In genomic region chr2:130556292-130556691, GRCm38 (mm10) we compare ENCODE assay signal across 23 mouse cellular contexts. TPM values are rescaled to one million over a fixed set of nuclear protein-coding genes. Genes with fewer than 3 reads are reported as not detected.
"Had no signal": no experiment of that assay in that cellular context is flagged by ENCODE, and none has a peak within 500 bp of the region (broad histone marks: within the 10 kb centered on the region; RNA-seq: fewer than 3 reads in every experiment).

No protein-coding gene starts in this region.

- H3K4me1 ChIP-seq: midbrain, embryonic 10.5 days; midbrain, embryonic 13.5 days; neural tube, embryonic 13.5 days; neural tube, embryonic 15.5 days had no signal

- DNase-seq: lung, adult 18-20 months; lung, embryonic 14.5 days; lung, postnatal 10 days; lung, postnatal 4 days; retina, postnatal 1 day; right cerebral cortex, adult 18-20 months; right cerebral cortex, postnatal 25 days; right cerebral cortex, postnatal 4 days; spleen, adult 18-20 months; thymus, adult 18-20 months; thymus, postnatal 14 days; thymus, postnatal 36 days had no signal

- ATAC-seq: midbrain, embryonic 13.5 days; midbrain, embryonic 16.5 days had no signal

- H3K9me3 ChIP-seq: midbrain, embryonic 10.5 days; midbrain, embryonic 13.5 days; neural tube, embryonic 13.5 days; neural tube, embryonic 15.5 days had no signal

- H3K4me2 ChIP-seq: lung, embryonic 14.5 days; midbrain, embryonic 13.5 days; neural tube, embryonic 13.5 days; neural tube, embryonic 15.5 days had no signal

- H3K27ac ChIP-seq: midbrain, embryonic 10.5 days; midbrain, embryonic 13.5 days; neural tube, embryonic 13.5 days; neural tube, embryonic 15.5 days had no signal

- H3K9ac ChIP-seq: lung, embryonic 14.5 days; midbrain, embryonic 13.5 days; neural tube, embryonic 13.5 days; neural tube, embryonic 15.5 days had no signal

- H3K27me3 ChIP-seq: midbrain, embryonic 13.5 days; neural tube, embryonic 13.5 days; neural tube, embryonic 15.5 days had no signal

- H3K4me3 ChIP-seq: midbrain, embryonic 10.5 days; midbrain, embryonic 13.5 days; myocyte; neural tube, embryonic 13.5 days; neural tube, embryonic 15.5 days had no signal

RNA-seq across cellular contexts. Expression of gene Oxt, which starts 19.7 kb away (rescaled TPM):
- polyA plus RNA-seq: lung, embryonic 14.5 days; lung, embryonic 16.5 days; midbrain, embryonic 10.5 days; midbrain, embryonic 13.5 days; myocyte; neural tube, embryonic 13.5 days; neural tube, embryonic 15.5 days; small intestine, adult 2 months; stomach, embryonic 14.5 days; stomach, embryonic 16.5 days had no signal

RNA-seq across cellular contexts. Expression of gene Avp, which starts 26.1 kb away (rescaled TPM):
- polyA plus RNA-seq: lung, embryonic 14.5 days; lung, embryonic 16.5 days; midbrain, embryonic 10.5 days; midbrain, embryonic 13.5 days; myocyte; neural tube, embryonic 11.5 days; neural tube, embryonic 15.5 days; small intestine, adult 2 months; stomach, embryonic 14.5 days; stomach, embryonic 16.5 days had no signal
